Mouse (Mus musculus) lung, postnatal 0 days (tissue): ENCODE measurements around the gene Ak5.

Experiments used
- CTCF ChIP-seq: IDR thresholded peaks from 2 replicates; pipeline ENCODE4 v1.5.1; 2016; ENCODE audit warnings: antibody characterized with exemption, mild to moderate bottlenecking
- EP300 ChIP-seq: IDR thresholded peaks from 2 replicates; pipeline ENCODE4 v1.6.1; 2016; ENCODE audit warnings: antibody characterized with exemption, mild to moderate bottlenecking, control low read depth

GRCm38 (mm10) chr3:152599679-152600078, 68.5 kb downstream of the Ak5 start:
- no peak for TF ChIP-seq EP300
- no peak for TF ChIP-seq CTCF
